ENCODE assay signal across 9 mouse cellular contexts in the genomic region with DNA sequence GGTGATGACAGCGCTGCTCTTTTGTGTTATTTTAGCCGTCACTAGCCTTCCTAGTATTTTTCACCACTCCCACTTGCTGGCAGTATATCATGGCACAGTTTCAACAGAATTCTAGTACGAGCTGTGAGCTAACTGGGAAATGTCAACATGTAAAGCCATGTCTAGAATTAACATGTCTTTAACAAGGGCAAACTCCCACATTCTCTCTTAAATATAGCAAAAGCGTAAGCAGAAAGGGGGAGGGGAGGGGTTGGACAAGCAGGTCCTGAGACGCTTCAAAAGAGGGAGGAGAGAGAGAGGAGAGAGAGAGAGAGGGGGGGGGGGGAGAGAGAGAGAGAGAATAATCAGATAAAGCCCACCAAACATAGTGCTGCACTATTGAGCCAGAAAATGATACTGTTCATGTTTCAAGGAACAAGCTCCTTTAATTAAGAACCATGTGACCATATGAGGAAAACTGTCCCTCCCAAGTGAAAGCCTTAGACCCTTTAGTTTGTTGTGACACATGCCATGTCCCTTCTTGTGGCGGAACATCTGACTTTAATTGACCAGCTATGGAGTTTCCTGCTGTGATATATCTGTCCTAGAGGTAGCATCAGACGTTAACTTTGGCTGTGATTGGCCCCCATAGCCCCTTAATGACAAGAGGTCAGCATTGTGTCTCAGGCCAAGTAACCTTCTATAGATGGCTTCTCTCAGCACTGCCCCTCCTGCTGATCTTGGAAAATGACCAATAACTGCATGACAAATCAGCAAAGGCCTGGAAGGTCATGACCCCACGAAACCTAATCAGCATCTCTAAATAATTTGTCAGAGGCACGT.
A peak's percentile ranks its signal among the peaks of the same experiment; 100 is the strongest.
DNase-seq lines count a peak whose midpoint lies in the region; ATAC-seq and TF ChIP-seq lines count a peak whose summit lies in the region.
"Had no signal": no experiment of that assay in that cellular context is flagged by ENCODE, and none has a peak within 500 bp of the region (broad histone marks: within the 10 kb centered on the region; RNA-seq: fewer than 3 reads in every experiment).

No protein-coding gene starts in this region.

- peak overlapping the region; percentile 24 for H3K4me3 ChIP-seq in heart, embryonic 15.5 days
- H3K4me3 ChIP-seq in hindbrain, embryonic 10.5 days: no peak overlapping the region
- H3K4me3 ChIP-seq in midbrain, embryonic 16.5 days (ENCODE audit: low read depth, low read length): no peak overlapping the region
- H3K4me3 ChIP-seq in layer of hippocampus, adult 2 months: no peak overlapping the region

- peak overlapping the region; percentile 52 for H3K4me2 ChIP-seq in heart, embryonic 15.5 days
- H3K4me2 ChIP-seq in midbrain, embryonic 16.5 days (ENCODE audit: low read length): peak overlapping the region; percentile 44

- H3K36me3 ChIP-seq in heart, embryonic 15.5 days: no peaks in the 10 kb centered on the region
- no peaks in the 10 kb centered on the region for H3K36me3 ChIP-seq in hindbrain, embryonic 10.5 days
- no peaks in the 10 kb centered on the region for H3K36me3 ChIP-seq in midbrain, embryonic 16.5 days (ENCODE audit: control insufficient read depth, insufficient read depth, low read length)

- no peak for DNase-seq in heart, postnatal 14 days
- peak; percentile 47 for DNase-seq in brain, embryonic 14.5 days (ENCODE audit: low read depth)
- DNase-seq in hindbrain, embryonic 10.5 days (ENCODE audit: low spot score): peak; percentile 47
- DNase-seq in natural killer cell, adult 2 months (ENCODE audit: low spot score in 2 of 2): no peak
- DNase-seq in thymus, postnatal 36 days: no peak
- DNase-seq in layer of hippocampus, adult 2 months (ENCODE audit: low spot score in 2 of 2): no peak
- DNase-seq: cerebellum, adult 2 months had no signal

- H3K27ac ChIP-seq in heart, embryonic 15.5 days: no peak overlapping the region
- H3K27ac ChIP-seq in hindbrain, embryonic 10.5 days: no peak overlapping the region
- H3K27ac ChIP-seq in midbrain, embryonic 16.5 days (ENCODE audit: low read length): no peak overlapping the region
- H3K27ac ChIP-seq in layer of hippocampus, adult 2 months: no peak overlapping the region

- WGBS in heart, embryonic 15.5 days: 20% methylated on average over 9 of the region's 9 CpGs
- WGBS in hindbrain, embryonic 10.5 days: 10% methylated on average over 9 of the region's 9 CpGs
- WGBS in midbrain, embryonic 16.5 days: 28% methylated on average over 9 of the region's 9 CpGs

- TF ChIP-seq CTCF in brain, embryonic 14.5 days (IDR thresholded peaks at IDR 0.05; ENCODE audit: borderline replicate concordance, extremely low read depth, insufficient read depth, insufficient read length): no peak
- TF ChIP-seq CTCF in layer of hippocampus, adult 2 months (conservative IDR thresholded peaks at IDR 0.05): no peak

- intact Hi-C loops in heart, postnatal 14 days (cut with DNase I): no loop called here

- H3K4me1 ChIP-seq in heart, embryonic 15.5 days (replicated peaks): peaks cover 14% of the 10 kb centered on the region
- H3K4me1 ChIP-seq in hindbrain, embryonic 10.5 days (replicated peaks): peaks cover 13% of the 10 kb centered on the region
- H3K4me1 ChIP-seq in midbrain, embryonic 16.5 days (ENCODE audit: control insufficient read depth, insufficient read depth, low read length): no peaks in the 10 kb centered on the region

- no peak for TF ChIP-seq POLR2A in brain, embryonic 14.5 days (IDR thresholded peaks at IDR 0.05; ENCODE audit: borderline replicate concordance, extremely low read depth, insufficient read depth, insufficient read length, poor library complexity, severe bottlenecking)

- H3K27me3 ChIP-seq in heart, embryonic 15.5 days: peaks cover 7% of the 10 kb centered on the region; the same call in 1 of the 2 replicates
- peaks cover 72% of the 10 kb centered on the region for H3K27me3 ChIP-seq in hindbrain, embryonic 10.5 days (ENCODE audit: insufficient read depth, poor library complexity, severe bottlenecking)
- no peaks in the 10 kb centered on the region for H3K27me3 ChIP-seq in midbrain, embryonic 16.5 days (ENCODE audit: control insufficient read depth, insufficient read depth, low read depth, low read length)

- no peaks in the 10 kb centered on the region for H3K9me3 ChIP-seq in heart, embryonic 15.5 days (replicated peaks)
- H3K9me3 ChIP-seq in hindbrain, embryonic 10.5 days: no peaks in the 10 kb centered on the region
- H3K9me3 ChIP-seq in midbrain, embryonic 16.5 days (replicated peaks; ENCODE audit: control insufficient read depth, low read length, poor library complexity, severe bottlenecking): no peaks in the 10 kb centered on the region

- ATAC-seq in heart, embryonic 15.5 days (replicated peaks; ENCODE audit: insufficient number of reproducible peaks, insufficient read depth, low FRiP score, low read depth): peak; percentile 58; the same call in 1 of the 2 replicates
- ATAC-seq in midbrain, embryonic 16.5 days: no peak

- H3K9ac ChIP-seq in heart, embryonic 15.5 days: no peak overlapping the region
- H3K9ac ChIP-seq in midbrain, embryonic 16.5 days (ENCODE audit: low read depth, low read length): no peak overlapping the region

Comparison
In these comparisons a context has a peak if more than half of its experiments do, and no peak if none do; other contexts are left out.
1. DNase-seq: peak in brain, embryonic 14.5 days (single experiment) and hindbrain, embryonic 10.5 days (single experiment); none in heart, postnatal 14 days (0 of 2), natural killer cell, adult 2 months (0 of 2), thymus, postnatal 36 days (0 of 2) and layer of hippocampus, adult 2 months (0 of 2).